In genomic region chr12:31168221-31168890, GRCm38 (mm10) we compare ENCODE assay signal across 9 mouse cellular contexts.
DNase-seq lines count a peak whose midpoint lies in the region; ATAC-seq and TF ChIP-seq lines count a peak whose summit lies in the region.
"Had no signal": no experiment of that assay in that cellular context is flagged by ENCODE, and none has a peak within 500 bp of the region (broad histone marks: within the 10 kb centered on the region; RNA-seq: fewer than 3 reads in every experiment).

No protein-coding gene starts in this region.

- no peak overlapping the region for H3K27ac ChIP-seq in embryonic facial prominence, embryonic 11.5 days (replicated peaks; ENCODE audit: low read depth, low read length)
- H3K27ac ChIP-seq in embryonic facial prominence, embryonic 10.5 days (replicated peaks), result no peak overlapping the region
- H3K27ac ChIP-seq in liver, postnatal 0 days (ENCODE audit: low read depth), result no peak overlapping the region
- no peak overlapping the region for H3K27ac ChIP-seq in forebrain, embryonic 11.5 days (ENCODE audit: low read depth, low read length)
- H3K27ac ChIP-seq: midbrain, embryonic 12.5 days had no signal

- no peak overlapping the region for H3K4me2 ChIP-seq in embryonic facial prominence, embryonic 11.5 days (ENCODE audit: low read depth, low read length)
- no peak overlapping the region for H3K4me2 ChIP-seq in liver, postnatal 0 days (ENCODE audit: low read depth, low read length)
- no peak overlapping the region for H3K4me2 ChIP-seq in forebrain, embryonic 11.5 days (ENCODE audit: low read depth, low read length, severe bottlenecking)
- H3K4me2 ChIP-seq: midbrain, embryonic 12.5 days had no signal

- ATAC-seq in embryonic facial prominence, embryonic 11.5 days (replicated peaks; ENCODE audit: insufficient number of reproducible peaks, low FRiP score, low TSS enrichment, low read depth), result no peak
- ATAC-seq in liver, postnatal 0 days, result no peak
- 0 out of 2 replicates have a peak, but pooled peaks have one; percentile 25 for ATAC-seq in common myeloid progenitor, adult 5-6 weeks (replicated peaks; ENCODE audit: low read depth, poor library complexity, severe bottlenecking)
- no peak for ATAC-seq in monocyte, adult 5-6 weeks (replicated peaks; ENCODE audit: insufficient number of reproducible peaks, low FRiP score, low TSS enrichment, poor library complexity, severe bottlenecking)
- no peak for ATAC-seq in forebrain, embryonic 11.5 days (replicated peaks; ENCODE audit: low FRiP score)

- TF ChIP-seq EP300 in liver, postnatal 0 days (IDR thresholded peaks at IDR 0.05; ENCODE audit: low read depth), result no peak

- H3K9ac ChIP-seq in embryonic facial prominence, embryonic 11.5 days (replicated peaks; ENCODE audit: low read length), result no peak overlapping the region
- no peak overlapping the region for H3K9ac ChIP-seq in liver, postnatal 0 days (replicated peaks)
- no peak overlapping the region for H3K9ac ChIP-seq in forebrain, embryonic 11.5 days (ENCODE audit: low read length)
- H3K9ac ChIP-seq: midbrain, embryonic 12.5 days had no signal

- no peaks in the 10 kb centered on the region for H3K27me3 ChIP-seq in embryonic facial prominence, embryonic 11.5 days (ENCODE audit: control insufficient read depth, insufficient read depth, low read length)
- H3K27me3 ChIP-seq in embryonic facial prominence, embryonic 10.5 days (replicated peaks; ENCODE audit: low read depth, poor library complexity, severe bottlenecking), result no peaks in the 10 kb centered on the region
- no peaks in the 10 kb centered on the region for H3K27me3 ChIP-seq in liver, postnatal 0 days (ENCODE audit: insufficient read depth, low read length)
- H3K27me3 ChIP-seq in forebrain, embryonic 11.5 days (ENCODE audit: control insufficient read depth, insufficient read depth, low read length), result no peaks in the 10 kb centered on the region
- H3K27me3 ChIP-seq: midbrain, embryonic 12.5 days had no signal

- no peaks in the 10 kb centered on the region for H3K36me3 ChIP-seq in embryonic facial prominence, embryonic 11.5 days (replicated peaks; ENCODE audit: control insufficient read depth, insufficient read depth, low read depth, low read length)
- H3K36me3 ChIP-seq in embryonic facial prominence, embryonic 10.5 days (replicated peaks), result no peaks in the 10 kb centered on the region
- H3K36me3 ChIP-seq in liver, postnatal 0 days (replicated peaks; ENCODE audit: insufficient read depth, low read length), result no peaks in the 10 kb centered on the region
- H3K36me3 ChIP-seq in forebrain, embryonic 11.5 days (ENCODE audit: control insufficient read depth, insufficient read depth, low read length), result no peaks in the 10 kb centered on the region
- H3K36me3 ChIP-seq: midbrain, embryonic 12.5 days had no signal

- intact Hi-C loops in left cerebral cortex, postnatal 25 days (cut with DNase I), result loop anchor here (2.0 to 5.0 kb wide), 2 partner anchors 96 to 159 kb away; partner anchors contain the start of gene Lamb1

- H3K9me3 ChIP-seq in embryonic facial prominence, embryonic 11.5 days (replicated peaks; ENCODE audit: control insufficient read depth, low read length), result no peaks in the 10 kb centered on the region
- no peaks in the 10 kb centered on the region for H3K9me3 ChIP-seq in embryonic facial prominence, embryonic 10.5 days
- H3K9me3 ChIP-seq in liver, postnatal 0 days (ENCODE audit: low read length), result no peaks in the 10 kb centered on the region
- H3K9me3 ChIP-seq in forebrain, embryonic 11.5 days (ENCODE audit: control insufficient read depth, low read length), result no peaks in the 10 kb centered on the region
- H3K9me3 ChIP-seq: midbrain, embryonic 12.5 days had no signal

- TF ChIP-seq CTCF in liver, postnatal 0 days (IDR thresholded peaks at IDR 0.05; ENCODE audit: low read depth), result peak; percentile 50; the same call in 1 of the 2 replicates

- no peak overlapping the region for H3K4me3 ChIP-seq in embryonic facial prominence, embryonic 11.5 days (ENCODE audit: low read depth, low read length)
- no peak overlapping the region for H3K4me3 ChIP-seq in embryonic facial prominence, embryonic 10.5 days
- no peak overlapping the region for H3K4me3 ChIP-seq in liver, postnatal 0 days (ENCODE audit: low read depth, low read length)
- H3K4me3 ChIP-seq in forebrain, embryonic 11.5 days (ENCODE audit: low read depth, low read length), result no peak overlapping the region
- H3K4me3 ChIP-seq: midbrain, embryonic 12.5 days had no signal

- WGBS in embryonic facial prominence, embryonic 11.5 days, result 57% methylated on average over 4 of the region's 4 CpGs
- WGBS in embryonic facial prominence, embryonic 10.5 days, result 62% methylated on average over 4 of the region's 4 CpGs
- 62% methylated on average over 4 of the region's 4 CpGs for WGBS in liver, postnatal 0 days (ENCODE audit: insufficient replicate concordance)
- WGBS in forebrain, embryonic 11.5 days, result 65% methylated on average over 4 of the region's 4 CpGs

- H3K4me1 ChIP-seq in embryonic facial prominence, embryonic 11.5 days (ENCODE audit: control insufficient read depth, insufficient read depth, low read length), result no peaks in the 10 kb centered on the region
- peaks cover 7% of the 10 kb centered on the region for H3K4me1 ChIP-seq in embryonic facial prominence, embryonic 10.5 days
- H3K4me1 ChIP-seq in liver, postnatal 0 days (ENCODE audit: insufficient read depth), result peaks cover 5% of the 10 kb centered on the region; the same call in 1 of the 2 replicates
- H3K4me1 ChIP-seq in forebrain, embryonic 11.5 days (replicated peaks; ENCODE audit: control insufficient read depth, insufficient read depth, low read length), result no peaks in the 10 kb centered on the region
- H3K4me1 ChIP-seq: midbrain, embryonic 12.5 days had no signal

- DNase-seq in embryonic facial prominence, embryonic 11.5 days (ENCODE audit: low spot score), result peak; percentile 72
- DNase-seq in embryonic facial prominence, embryonic 10.5 days (ENCODE audit: low spot score), result no peak
- DNase-seq in liver, postnatal 0 days, result no peak
- no peak for DNase-seq in liver
- peak; percentile 41 to 61 for DNase-seq in left cerebral cortex, postnatal 25 days (ENCODE audit: low spot score in 2 of 2)
- DNase-seq in forebrain, embryonic 11.5 days (ENCODE audit: low spot score), result no peak

Comparison
In these comparisons a context has a peak if more than half of its experiments do, and no peak if none do; other contexts are left out.
1. DNase-seq: peak in embryonic facial prominence, embryonic 11.5 days (single experiment) and left cerebral cortex, postnatal 25 days (2 of 2); none in embryonic facial prominence, embryonic 10.5 days (single experiment), liver, postnatal 0 days (single experiment), liver (single experiment) and forebrain, embryonic 11.5 days (single experiment).